Mouse (Mus musculus): ENCODE results near the gene Klhl6. TPM values are rescaled to one million over a fixed set of nuclear protein-coding genes. Genes with fewer than 3 reads are reported as not detected.
"Not testable (repeated sequence)": the region's sequence is repeated elsewhere in the genome, so short reads cannot be mapped to it uniquely, and the experiment has no call there.

Gene Klhl6
- polyA plus RNA-seq (2016; fragmentation: Nextera tagmentation; extraction: Ambion mirVana) = 5.4 and 6.0 TPM in 2 replicates

DNA sequence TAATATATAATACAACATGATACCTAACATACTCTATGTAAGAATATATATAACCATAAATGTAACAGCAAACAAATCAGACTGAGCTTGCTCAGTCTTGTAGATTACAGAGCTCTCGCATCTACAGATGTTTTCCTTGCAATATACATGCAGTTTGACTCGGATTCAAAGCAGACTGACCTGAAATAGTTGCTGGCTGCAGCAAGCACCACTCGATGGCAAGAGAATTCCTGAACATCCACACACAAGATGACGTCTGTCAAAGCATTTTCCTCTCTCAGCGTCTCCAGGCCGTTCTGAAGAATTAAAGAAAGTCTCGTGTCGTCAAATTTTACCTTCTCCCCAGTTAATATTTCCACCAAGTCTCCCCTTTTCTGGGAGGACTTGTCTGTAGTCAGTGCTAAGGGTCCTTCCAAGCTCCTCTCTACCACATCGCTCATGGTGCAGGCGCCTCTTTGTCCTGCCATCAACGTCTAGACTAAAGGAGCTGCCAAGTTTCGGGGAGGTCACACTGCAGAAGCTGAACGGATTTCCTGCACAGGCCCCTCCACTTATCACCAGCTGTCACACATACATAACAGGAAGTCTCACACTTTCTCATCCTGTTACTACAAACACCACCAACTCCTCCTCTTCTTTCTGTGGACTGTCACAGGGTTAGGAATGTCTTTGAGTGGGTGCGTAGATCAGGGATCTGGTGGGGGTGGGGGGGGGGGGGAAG lies at the start of gene Klhl6:
TSS of gene Klhl6 (minus strand) at position 501 of the 721 bp plus-strand sequence.
- Histone ChIP-seq H3K9ac (replicated peaks) (no peak within 1 kb of the TSS), H3K9me3 (no peaks in the 10 kb centered on the region), H3K4me1 (no peaks in the 10 kb centered on the region), H3K4me2 (replicated peaks) (no peak within 1 kb of the TSS), H3K27me3 (no peaks in the 10 kb centered on the region), H3K4me3 (no peak within 1 kb of the TSS), H3K27ac (replicated peaks) (no peak within 1 kb of the TSS), H3K36me3 (no peaks in the 10 kb centered on the region)
- no peak for ATAC-seq (ENCODE audit: low FRiP score, low read depth)
- 81% methylated on average over 14 of the region's 14 CpGs for WGBS

DNA sequence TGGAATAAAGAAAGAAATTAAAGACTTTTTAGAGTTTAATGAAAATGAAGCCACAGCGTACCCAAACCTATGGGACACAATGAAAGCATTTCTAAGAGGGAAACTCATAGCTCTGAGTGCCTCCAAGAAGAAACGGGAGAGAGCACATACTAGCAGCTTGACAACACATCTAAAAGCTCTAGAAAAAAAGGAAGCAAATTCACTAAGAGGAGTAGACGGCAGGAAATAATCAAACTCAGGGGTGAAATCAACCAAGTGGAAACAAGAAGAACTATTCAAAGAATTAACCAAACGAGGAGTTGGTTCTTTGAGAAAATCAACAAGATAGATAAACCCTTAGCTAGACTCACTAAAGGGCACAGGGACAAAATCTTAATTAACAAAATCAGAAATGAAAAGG lies 44.4 kb upstream of the Klhl6 start:
- H3K4me3 ChIP-seq; ATAC-seq (ENCODE audit: low FRiP score, low read depth); H3K27ac ChIP-seq (replicated peaks); H3K9ac ChIP-seq (replicated peaks); H3K27me3 ChIP-seq; H3K36me3 ChIP-seq; H3K4me1 ChIP-seq; H3K9me3 ChIP-seq; H3K4me2 ChIP-seq (replicated peaks): not testable (repeated sequence)
- WGBS = 73% methylated on average over 3 of the region's 4 CpGs

DNA sequence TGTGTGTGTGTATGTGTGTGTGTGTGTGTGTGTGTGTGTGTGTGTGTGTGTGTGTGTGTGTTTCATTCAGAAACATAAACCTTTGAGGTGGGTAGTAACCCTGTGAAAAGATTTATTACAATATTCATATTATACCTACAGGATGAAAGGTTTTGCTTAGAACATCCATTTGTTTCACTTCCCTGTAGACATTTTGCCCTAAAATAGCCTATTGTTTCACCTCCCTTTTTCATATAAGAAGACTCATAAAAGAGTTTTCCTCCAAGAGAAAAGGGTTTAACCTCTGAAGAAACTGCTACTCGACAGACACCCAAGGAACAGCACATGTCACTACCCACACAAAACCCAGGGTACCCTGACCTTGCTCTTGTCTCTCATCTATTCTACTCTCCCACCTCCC lies 40.0 kb upstream of the Klhl6 start:
- H3K4me1 ChIP-seq = no peaks in the 10 kb centered on the region
- H3K4me2 ChIP-seq (replicated peaks) = no peak overlapping the region
- ATAC-seq (ENCODE audit: low FRiP score, low read depth) = no peak
- no peaks in the 10 kb centered on the region for H3K36me3 ChIP-seq
- WGBS = 89% methylated on average over 1 of the region's 1 CpGs
- no peak overlapping the region for H3K4me3 ChIP-seq
- no peaks in the 10 kb centered on the region for H3K9me3 ChIP-seq
- H3K27ac ChIP-seq (replicated peaks) = no peak overlapping the region
- no peak overlapping the region for H3K9ac ChIP-seq (replicated peaks)
- no peaks in the 10 kb centered on the region for H3K27me3 ChIP-seq

DNA sequence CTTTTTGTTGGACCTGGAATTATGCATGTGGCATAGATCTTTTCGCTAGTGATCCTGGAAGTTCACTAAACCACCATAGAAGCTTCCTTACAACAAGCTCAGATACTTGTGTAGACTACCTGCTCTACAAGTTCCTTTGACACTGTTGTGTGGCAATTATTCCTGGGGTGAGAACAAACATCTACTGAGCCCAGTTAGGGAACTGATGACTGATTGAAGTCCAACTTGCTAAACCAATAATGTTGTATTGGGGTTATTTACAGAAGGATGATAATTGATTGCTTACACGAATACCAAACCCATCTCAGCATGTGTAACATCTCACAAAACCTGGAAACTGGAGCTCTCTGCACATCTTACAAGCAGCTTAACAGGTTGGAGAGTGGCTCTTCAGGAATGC lies 39.0 kb upstream of the Klhl6 start:
- ATAC-seq (ENCODE audit: low FRiP score, low read depth) = no peak
- Histone ChIP-seq H3K4me1 (no peaks in the 10 kb centered on the region), H3K9me3 (no peaks in the 10 kb centered on the region), H3K27me3 (no peaks in the 10 kb centered on the region), H3K36me3 (no peaks in the 10 kb centered on the region), H3K4me2 (replicated peaks) (no peak overlapping the region), H3K9ac (replicated peaks) (no peak overlapping the region), H3K27ac (replicated peaks) (no peak overlapping the region), H3K4me3 (no peak overlapping the region)
- WGBS = 90% methylated on average over 2 of the region's 2 CpGs

DNA sequence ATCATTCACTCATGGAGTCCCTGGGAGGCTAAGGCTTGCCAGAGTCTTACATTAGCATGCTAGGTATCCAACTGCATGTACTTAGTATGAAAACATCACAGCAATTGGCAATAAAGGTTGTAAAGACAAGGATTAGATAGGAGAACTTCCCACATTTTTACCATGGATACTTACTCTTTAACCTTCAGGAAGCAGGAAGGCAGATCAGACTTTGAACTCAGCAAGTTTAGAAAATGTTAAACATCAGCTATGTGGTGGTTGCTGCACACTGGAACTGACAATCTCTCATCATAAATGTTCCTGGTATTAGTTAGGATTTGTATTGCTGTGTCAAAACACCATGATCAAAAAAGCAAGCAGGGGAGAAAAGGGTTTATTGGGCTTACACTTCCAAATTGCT lies 29.8 kb upstream of the Klhl6 start:
- no peaks in the 10 kb centered on the region for H3K4me1 ChIP-seq
- no peaks in the 10 kb centered on the region for H3K36me3 ChIP-seq
- H3K4me3 ChIP-seq = no peak overlapping the region
- H3K9me3 ChIP-seq = no peaks in the 10 kb centered on the region
- H3K27me3 ChIP-seq = no peaks in the 10 kb centered on the region
- no peak overlapping the region for H3K4me2 ChIP-seq (replicated peaks)
- no peak for ATAC-seq (ENCODE audit: low FRiP score, low read depth)
- no peak overlapping the region for H3K27ac ChIP-seq (replicated peaks)
- no peak overlapping the region for H3K9ac ChIP-seq (replicated peaks)

DNA sequence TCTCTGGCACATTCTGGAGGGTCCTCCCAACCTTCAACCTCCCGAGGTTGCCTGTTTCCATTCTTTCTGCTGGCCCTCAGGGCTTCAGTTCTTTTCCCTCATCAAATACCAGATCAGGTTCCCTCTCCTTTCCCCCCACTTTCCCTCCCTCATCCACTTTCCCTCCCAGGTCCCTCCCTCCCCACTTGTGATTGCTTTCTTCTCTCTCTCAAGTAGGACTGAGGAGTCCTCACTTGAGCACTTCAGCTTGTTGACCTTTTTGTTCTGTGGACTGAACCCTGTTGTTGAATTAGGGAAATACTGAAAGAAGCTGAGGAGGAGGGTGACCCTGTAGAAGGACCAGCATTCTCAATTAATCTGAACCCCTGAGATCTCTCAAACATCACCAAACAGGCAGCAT lies 23.2 kb upstream of the Klhl6 start:
- no peak for ATAC-seq (ENCODE audit: low FRiP score, low read depth)
- H3K4me3 ChIP-seq = no peak overlapping the region
- no peak overlapping the region for H3K4me2 ChIP-seq (replicated peaks)
- no peaks in the 10 kb centered on the region for H3K27me3 ChIP-seq
- WGBS = 90% methylated on average over 1 of the region's 1 CpGs
- H3K27ac ChIP-seq (replicated peaks) = no peak overlapping the region
- H3K36me3 ChIP-seq = no peaks in the 10 kb centered on the region
- H3K4me1 ChIP-seq = no peaks in the 10 kb centered on the region
- no peak overlapping the region for H3K9ac ChIP-seq (replicated peaks)
- no peaks in the 10 kb centered on the region for H3K9me3 ChIP-seq

DNA sequence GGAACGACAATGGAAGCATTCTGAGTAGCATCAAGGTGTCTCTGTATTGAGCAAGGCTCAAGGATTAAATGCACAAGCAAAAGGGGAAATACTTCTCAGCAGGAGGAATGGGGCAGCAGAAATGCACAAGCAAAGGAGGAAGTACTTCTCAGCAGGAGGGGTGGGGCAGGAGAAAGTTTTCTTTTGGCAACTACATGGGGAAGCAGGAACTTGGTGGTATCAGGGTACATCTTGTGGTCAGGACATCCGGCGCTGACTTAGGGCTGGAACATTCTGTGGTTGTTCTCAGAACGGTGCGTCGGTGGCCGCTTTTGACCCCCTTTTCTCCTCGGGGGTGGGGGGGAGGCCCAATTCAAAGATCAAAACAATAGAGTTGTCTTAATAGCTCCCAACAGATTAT lies 17.4 kb upstream of the Klhl6 start:
- H3K27me3 ChIP-seq; ATAC-seq (ENCODE audit: low FRiP score, low read depth); H3K9me3 ChIP-seq; H3K36me3 ChIP-seq; H3K4me2 ChIP-seq (replicated peaks); H3K4me1 ChIP-seq; H3K4me3 ChIP-seq; H3K27ac ChIP-seq (replicated peaks); H3K9ac ChIP-seq (replicated peaks): not testable (repeated sequence)
- WGBS = 94% methylated on average over 8 of the region's 8 CpGs

DNA sequence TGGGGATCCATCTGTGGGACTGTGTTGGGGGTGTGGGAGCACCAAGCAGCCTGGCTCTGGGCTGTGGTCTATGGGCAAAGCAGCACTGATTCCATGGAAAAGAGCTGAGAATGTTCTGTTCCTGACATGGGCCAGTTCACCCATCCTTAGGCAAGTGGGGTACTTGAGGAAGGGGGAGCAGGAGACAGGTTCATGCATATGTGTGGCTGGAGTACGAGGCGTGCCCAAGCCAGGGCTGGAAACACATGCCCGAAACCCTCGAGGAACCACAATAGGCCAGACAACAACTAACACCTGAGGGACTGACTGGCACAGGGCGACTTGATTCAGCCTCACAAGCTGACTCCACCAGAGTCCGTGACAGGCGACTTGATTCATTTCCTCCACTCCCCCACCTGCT lies 14.8 kb upstream of the Klhl6 start:
- no peak overlapping the region for H3K4me3 ChIP-seq
- H3K27ac ChIP-seq (replicated peaks) = no peak overlapping the region
- no peaks in the 10 kb centered on the region for H3K27me3 ChIP-seq
- no peak for ATAC-seq (ENCODE audit: low FRiP score, low read depth)
- no peaks in the 10 kb centered on the region for H3K4me1 ChIP-seq
- H3K36me3 ChIP-seq = no peaks in the 10 kb centered on the region
- no peak overlapping the region for H3K4me2 ChIP-seq (replicated peaks)
- WGBS = 97% methylated on average over 7 of the region's 7 CpGs
- H3K9me3 ChIP-seq = no peaks in the 10 kb centered on the region
- no peak overlapping the region for H3K9ac ChIP-seq (replicated peaks)

DNA sequence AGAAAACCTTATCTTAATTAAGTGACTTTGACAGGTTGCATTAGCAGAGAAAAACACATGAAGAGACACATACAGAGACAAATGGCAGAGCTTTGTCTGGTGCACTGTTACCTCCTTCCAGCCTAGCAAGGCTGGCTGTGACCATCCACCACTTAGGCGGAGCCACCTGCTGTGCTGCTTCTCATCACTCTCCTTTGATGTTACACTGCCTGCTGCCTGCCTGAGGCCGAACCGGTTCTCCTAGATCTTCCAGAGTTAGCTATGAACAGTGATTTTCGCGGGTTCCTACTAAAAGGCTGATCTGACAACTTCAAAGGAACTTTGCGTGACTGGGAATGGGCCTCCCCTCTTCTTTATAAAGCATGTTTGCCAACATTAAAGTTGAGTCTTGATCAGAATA lies 14.1 kb upstream of the Klhl6 start:
- not testable (repeated sequence) for H3K27me3 ChIP-seq; H3K36me3 ChIP-seq; H3K4me1 ChIP-seq; H3K9ac ChIP-seq (replicated peaks); H3K4me2 ChIP-seq (replicated peaks); ATAC-seq (ENCODE audit: low FRiP score, low read depth); H3K27ac ChIP-seq (replicated peaks); H3K4me3 ChIP-seq; H3K9me3 ChIP-seq
- WGBS = 15% methylated on average over 6 of the region's 6 CpGs

DNA sequence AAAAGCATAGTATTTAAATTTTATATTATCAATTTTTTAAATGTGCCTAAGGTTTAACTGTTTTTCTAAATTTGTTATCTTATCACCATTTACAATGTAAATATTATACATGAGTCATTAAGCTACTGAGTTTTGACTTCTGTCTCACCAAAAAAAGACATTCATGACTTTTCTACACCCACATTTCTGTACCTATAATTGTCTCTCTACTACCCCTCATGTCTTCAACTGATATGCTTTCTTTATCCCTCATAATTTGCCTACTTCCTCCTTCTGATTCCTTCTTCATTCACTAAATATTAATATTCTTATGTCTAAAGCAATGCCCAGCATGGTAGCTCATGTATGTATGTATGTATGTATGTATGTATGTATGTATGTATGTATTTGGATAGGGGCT lies 13.0 kb upstream of the Klhl6 start:
- Histone ChIP-seq H3K4me2 (replicated peaks) (no peak overlapping the region), H3K27me3 (no peaks in the 10 kb centered on the region), H3K9ac (replicated peaks) (no peak overlapping the region), H3K27ac (replicated peaks) (no peak overlapping the region), H3K9me3 (no peaks in the 10 kb centered on the region), H3K4me3 (no peak overlapping the region), H3K4me1 (no peaks in the 10 kb centered on the region), H3K36me3 (no peaks in the 10 kb centered on the region)
- no peak for ATAC-seq (ENCODE audit: low FRiP score, low read depth)

DNA sequence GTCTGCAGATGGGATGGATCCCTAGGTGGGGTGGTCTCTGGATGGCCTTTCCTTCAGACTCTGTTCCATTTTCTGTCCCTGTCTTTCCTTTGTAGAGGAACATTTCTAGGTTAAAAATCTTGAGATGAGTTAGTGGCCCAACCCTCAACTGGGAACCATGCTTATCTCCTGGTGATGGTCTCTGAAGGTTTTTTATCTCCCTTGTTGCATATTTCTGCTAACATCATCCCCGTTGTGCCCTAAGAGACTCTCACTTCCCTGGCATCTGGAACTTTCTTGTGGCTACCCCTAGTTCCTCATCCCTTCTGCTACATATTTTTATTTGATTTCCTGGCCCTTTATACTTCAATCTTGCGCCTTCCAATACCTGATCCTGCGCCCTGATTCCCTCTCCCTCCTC lies 10.4 kb upstream of the Klhl6 start:
- Histone ChIP-seq H3K4me1 (no peaks in the 10 kb centered on the region), H3K9ac (replicated peaks) (no peak overlapping the region), H3K27ac (replicated peaks) (no peak overlapping the region), H3K4me3 (no peak overlapping the region), H3K36me3 (no peaks in the 10 kb centered on the region), H3K4me2 (replicated peaks) (no peak overlapping the region), H3K9me3 (0 out of 2 replicates have a peak, but pooled peaks cover 2% of the 10 kb centered on the region), H3K27me3 (no peaks in the 10 kb centered on the region)
- 91% methylated on average over 3 of the region's 3 CpGs for WGBS
- no peak for ATAC-seq (ENCODE audit: low FRiP score, low read depth)

DNA sequence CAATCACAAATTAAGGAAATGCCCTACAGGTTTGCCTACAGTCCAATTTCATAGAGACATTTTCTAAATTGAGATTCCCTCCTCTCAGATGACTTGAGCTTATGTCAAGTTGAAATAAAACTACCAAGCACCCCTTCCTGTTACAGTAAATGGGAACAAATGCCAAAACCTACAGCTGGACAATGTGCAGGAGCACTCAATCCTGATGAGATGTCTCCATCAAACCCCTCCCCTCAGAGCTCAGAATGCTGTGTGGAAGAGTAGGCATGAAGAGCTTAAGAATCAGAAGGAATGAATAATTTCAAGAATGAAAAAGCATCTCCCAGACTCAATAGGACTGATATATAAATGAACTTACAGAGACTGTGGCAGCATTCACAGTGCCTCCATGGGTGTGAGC lies 7.7 kb upstream of the Klhl6 start:
- no peak overlapping the region for H3K9ac ChIP-seq (replicated peaks)
- no peak overlapping the region for H3K4me3 ChIP-seq
- 0 out of 2 replicates have a peak, but pooled peaks cover 2% of the 10 kb centered on the region for H3K9me3 ChIP-seq
- no peaks in the 10 kb centered on the region for H3K4me1 ChIP-seq
- no peaks in the 10 kb centered on the region for H3K36me3 ChIP-seq
- ATAC-seq (ENCODE audit: low FRiP score, low read depth) = no peak
- no peaks in the 10 kb centered on the region for H3K27me3 ChIP-seq
- H3K4me2 ChIP-seq (replicated peaks) = no peak overlapping the region
- no peak overlapping the region for H3K27ac ChIP-seq (replicated peaks)

DNA sequence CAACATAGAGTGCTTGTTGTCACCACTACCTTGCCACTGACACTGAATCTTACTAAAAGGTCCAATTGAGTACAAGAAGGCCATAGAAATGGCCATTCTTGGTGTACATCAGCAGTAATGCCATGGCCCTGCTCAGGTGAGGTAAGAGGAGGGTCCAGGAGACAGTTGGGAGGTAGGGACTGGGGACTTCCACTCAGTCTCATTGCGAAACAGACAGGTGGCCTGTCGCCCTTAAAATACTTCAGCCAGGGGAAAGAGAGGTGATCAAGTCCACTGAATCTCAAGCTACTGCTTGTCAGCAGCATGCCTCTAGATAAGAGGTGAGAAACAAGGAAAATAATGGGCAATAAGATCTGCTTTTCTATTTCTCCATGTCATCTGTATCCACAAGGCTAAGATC lies 4.8 kb upstream of the Klhl6 start:
- Histone ChIP-seq H3K27me3 (no peaks in the 10 kb centered on the region), H3K9ac (replicated peaks) (no peak overlapping the region), H3K4me2 (replicated peaks) (no peak overlapping the region), H3K27ac (replicated peaks) (no peak overlapping the region), H3K4me1 (no peaks in the 10 kb centered on the region), H3K9me3 (0 out of 2 replicates have a peak, but pooled peaks cover 2% of the 10 kb centered on the region), H3K4me3 (no peak overlapping the region), H3K36me3 (no peaks in the 10 kb centered on the region)
- 94% methylated on average over 2 of the region's 2 CpGs for WGBS
- ATAC-seq (ENCODE audit: low FRiP score, low read depth) = no peak
